In the genomic region with DNA sequence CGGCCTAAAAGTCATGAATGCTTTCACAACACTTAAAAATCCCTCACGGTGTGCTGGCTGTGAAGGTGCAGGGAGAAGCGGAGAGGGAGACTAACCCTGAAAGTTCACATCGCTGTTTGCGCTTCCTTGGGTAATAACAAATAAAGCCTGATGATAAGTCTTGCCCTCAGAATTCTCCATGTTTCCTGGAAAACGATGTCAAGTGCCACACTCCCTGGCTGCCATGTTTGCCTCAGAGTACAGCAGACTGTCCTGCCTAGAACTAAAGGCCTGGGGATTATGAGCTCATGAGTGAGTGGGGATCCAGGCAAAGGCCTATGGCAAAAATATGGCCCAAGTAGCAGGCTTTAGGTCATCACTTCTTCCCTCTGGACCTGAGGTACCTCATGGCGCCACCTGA, we compare ENCODE assay signal across 17 mouse cellular contexts.
"Had no signal": no experiment of that assay in that cellular context is flagged by ENCODE, and none has a peak within 500 bp of the region (broad histone marks: within the 10 kb centered on the region; RNA-seq: fewer than 3 reads in every experiment).

No protein-coding gene starts in this region.

- H3K9me3 ChIP-seq: midbrain, embryonic 12.5 days; midbrain, embryonic 15.5 days; neural tube, embryonic 12.5 days had no signal

- H3K4me1 ChIP-seq: midbrain, embryonic 10.5 days; midbrain, embryonic 12.5 days; midbrain, embryonic 15.5 days; neural tube, embryonic 12.5 days had no signal

- H3K27ac ChIP-seq: liver, embryonic 14.5 days; midbrain, embryonic 10.5 days; midbrain, embryonic 12.5 days; midbrain, embryonic 15.5 days; neural tube, embryonic 12.5 days had no signal

- DNase-seq: lung, adult 18-20 months; lung, embryonic 14.5 days; lung, postnatal 10 days; lung, postnatal 4 days; retina, postnatal 1 day; right cerebral cortex, adult 18-20 months; right cerebral cortex, postnatal 25 days; right cerebral cortex, postnatal 4 days; spleen, adult 18-20 months; thymus, adult 2 months; thymus, postnatal 25 days; thymus, postnatal 4 days had no signal

- H3K4me2 ChIP-seq: lung, embryonic 14.5 days; midbrain, embryonic 12.5 days; midbrain, embryonic 15.5 days; neural tube, embryonic 12.5 days had no signal

- H3K9ac ChIP-seq: liver, embryonic 14.5 days; lung, embryonic 14.5 days; midbrain, embryonic 12.5 days; midbrain, embryonic 15.5 days; neural tube, embryonic 12.5 days had no signal

- H3K4me3 ChIP-seq: midbrain, embryonic 10.5 days; midbrain, embryonic 12.5 days; midbrain, embryonic 15.5 days; neural tube, embryonic 12.5 days had no signal

- ATAC-seq: midbrain, embryonic 15.5 days had no signal

- H3K27me3 ChIP-seq: midbrain, embryonic 12.5 days; midbrain, embryonic 15.5 days; neural tube, embryonic 12.5 days had no signal
